Mouse (Mus musculus) CH12.LX (cell line): Measurements from ENCODE around the gene Sash3. TPM values are rescaled to one million over a fixed set of nuclear protein-coding genes. Genes with fewer than 3 reads are reported as not detected.

ENCODE experiments used
- DNase-seq: peaks from one replicate; pipeline ENCODE4 v3.0.0-alpha.2; 2013; ENCODE audit errors: extremely low read depth
- H3K27ac ChIP-seq: 2 replicates; pipeline ENCODE4 v1.5.1; 2012; ENCODE audit warnings: low read depth, mild to moderate bottlenecking, control low read depth, moderate library complexity; ENCODE audit not compliant: insufficient read depth
- H3K27me3 ChIP-seq: replicated peaks from 2 replicates; pipeline ENCODE3; 2012; ENCODE audit warnings: inconsistent platforms
- H3K36me3 ChIP-seq, 2 experiments: replicated peaks in 1 of 2; 2 replicates each; pipeline versions ENCODE3 to v1.6.1; 2012; ENCODE audit warnings: inconsistent platforms in 1 of 2, low read length in 1 of 2, mild to moderate bottlenecking in 1 of 2, mixed read lengths in 1 of 2, moderate library complexity in 1 of 2; ENCODE audit not compliant: control insufficient read depth in 1 of 2, insufficient read depth in 1 of 2
- H3K4me1 ChIP-seq, 2 experiments: 2 replicates each; pipeline ENCODE4 v1.6.1; 2012; ENCODE audit warnings: inconsistent platforms in 1 of 2, moderate library complexity in 1 of 2; ENCODE audit not compliant: insufficient read depth in 2 of 2, control insufficient read depth in 1 of 2
- H3K4me2 ChIP-seq: 2 replicates; pipeline ENCODE4 v1.6.1; 2012; ENCODE audit warnings: low read depth, mild to moderate bottlenecking, control low read depth; ENCODE audit not compliant: poor library complexity, insufficient read depth, severe bottlenecking
- H3K4me3 ChIP-seq, 3 experiments: fragments of 150-350 bp in 1 of 3; sonication (generic) in 1 of 3; replicated peaks in 1 of 3; 2 replicates each; pipeline versions ENCODE3 to v1.5.1; 2011 to 2012; ENCODE audit warnings: low read depth in 2 of 3, low read length in 2 of 3, mild to moderate bottlenecking in 2 of 3, moderate library complexity in 2 of 3, control low read depth in 1 of 3, improper control_type of control experiment in 1 of 3, inconsistent platforms in 1 of 3, mixed read lengths in 1 of 3; ENCODE audit not compliant: poor library complexity in 1 of 3
- H3K79me2 ChIP-seq: replicated peaks from 2 replicates; pipeline ENCODE4 v1.6.1; 2012; ENCODE audit warnings: mild to moderate bottlenecking, moderate library complexity; ENCODE audit not compliant: control insufficient read depth, poor library complexity, insufficient read depth, severe bottlenecking; ENCODE audit errors: extremely low read depth
- H3K9ac ChIP-seq: 2 replicates; pipeline ENCODE4 v1.6.1; 2012; ENCODE audit warnings: low read depth, mild to moderate bottlenecking, control low read depth, moderate library complexity; ENCODE audit not compliant: insufficient read depth
- H3K9me3 ChIP-seq: replicated peaks from 2 replicates; pipeline ENCODE3; 2012; ENCODE audit warnings: low read length, inconsistent platforms, mixed read lengths
- BHLHE40 ChIP-seq: IDR thresholded peaks from 2 replicates; pipeline ENCODE4 v1.6.1; 2011; ENCODE audit warnings: mild to moderate bottlenecking, low read depth, low read length, improper control_type of control experiment
- CHD1 ChIP-seq: IDR thresholded peaks from 2 replicates; pipeline ENCODE4 v1.6.1; 2012; ENCODE audit warnings: low read depth, low read length, improper control_type of control experiment, inconsistent platforms
- CHD2 ChIP-seq: IDR thresholded peaks from 2 replicates; pipeline ENCODE4 v1.6.1; 2011; ENCODE audit warnings: low read length, improper control_type of control experiment
- CTCF ChIP-seq, 2 experiments: IDR thresholded peaks in 1 of 2; conservative IDR thresholded peaks in 1 of 2; 2 replicates each; pipeline ENCODE4 v1.5.1; 2011 to 2012; ENCODE audit warnings: low read depth in 2 of 2, low read length in 2 of 2, improper control_type of control experiment in 1 of 2, inconsistent platforms in 1 of 2, mild to moderate bottlenecking in 1 of 2, moderate library complexity in 1 of 2
- E2F4 ChIP-seq: IDR thresholded peaks from 2 replicates; pipeline ENCODE4 v1.6.1; 2011; ENCODE audit warnings: low read depth, low read length, improper control_type of control experiment; ENCODE audit not compliant: insufficient replicate concordance
- ELF1 ChIP-seq: IDR thresholded peaks from 2 replicates; pipeline ENCODE4 v1.6.1; 2014; ENCODE audit warnings: low read depth, mild to moderate bottlenecking, inconsistent platforms, low read length, improper control_type of control experiment
- EP300 ChIP-seq: IDR thresholded peaks from 2 replicates; pipeline ENCODE4 v1.6.1; 2011; ENCODE audit warnings: low read length, improper control_type of control experiment
- ETS1 ChIP-seq: conservative IDR thresholded peaks from 2 replicates; pipeline ENCODE4 v1.6.1; 2012; ENCODE audit warnings: low read depth, mild to moderate bottlenecking, inconsistent platforms, low read length, improper control_type of control experiment, moderate library complexity
- GABPA ChIP-seq: IDR thresholded peaks from 2 replicates; pipeline ENCODE4 v1.6.1; 2012; ENCODE audit warnings: low read depth, low read length, improper control_type of control experiment, inconsistent platforms; ENCODE audit not compliant: insufficient replicate concordance
- HCFC1 ChIP-seq: IDR thresholded peaks from 2 replicates; pipeline ENCODE4 v1.6.1; 2012; ENCODE audit warnings: low read depth, mild to moderate bottlenecking, inconsistent platforms, low read length, improper control_type of control experiment
- IRF4 ChIP-seq: IDR thresholded peaks from 2 replicates; pipeline ENCODE4 v1.6.1; 2014; ENCODE audit warnings: low read depth, mild to moderate bottlenecking, inconsistent platforms, low read length, improper control_type of control experiment
- JUN ChIP-seq: IDR thresholded peaks from 2 replicates; pipeline ENCODE4 v1.6.1; 2011; ENCODE audit warnings: low read depth, mild to moderate bottlenecking, low read length, improper control_type of control experiment, moderate library complexity; ENCODE audit not compliant: insufficient read depth
- JUND ChIP-seq: conservative IDR thresholded peaks from 2 replicates; pipeline ENCODE4 v1.6.1; 2011; ENCODE audit warnings: low read depth, low read length, improper control_type of control experiment
- KAT2A ChIP-seq: IDR thresholded peaks from 2 replicates; pipeline ENCODE4 v1.6.1; 2012; ENCODE audit warnings: low read length, improper control_type of control experiment, inconsistent platforms; ENCODE audit not compliant: insufficient replicate concordance
- MAFK ChIP-seq: IDR thresholded peaks from 2 replicates; pipeline ENCODE4 v1.6.1; 2011; ENCODE audit warnings: low read length, improper control_type of control experiment; ENCODE audit not compliant: insufficient replicate concordance
- MAX ChIP-seq: IDR thresholded peaks from 2 replicates; pipeline ENCODE4 v1.6.1; 2011; ENCODE audit warnings: low read length, improper control_type of control experiment
- MAZ ChIP-seq: IDR thresholded peaks from 2 replicates; pipeline ENCODE4 v1.6.1; 2012; ENCODE audit warnings: low read depth, mild to moderate bottlenecking, inconsistent platforms, low read length, improper control_type of control experiment, moderate library complexity
- MEF2A ChIP-seq: IDR thresholded peaks from 2 replicates; pipeline ENCODE4 v1.6.1; 2014; ENCODE audit warnings: low read depth, mild to moderate bottlenecking, inconsistent platforms, low read length, improper control_type of control experiment, borderline replicate concordance
- MXI1 ChIP-seq: IDR thresholded peaks from 2 replicates; pipeline ENCODE4 v1.6.1; 2011; ENCODE audit warnings: mild to moderate bottlenecking, low read depth, low read length, improper control_type of control experiment
- MYC ChIP-seq: IDR thresholded peaks from 2 replicates; pipeline ENCODE4 v1.6.1; 2011; ENCODE audit warnings: low read depth, mild to moderate bottlenecking, improper control_type of control experiment, low read length
- NELFE ChIP-seq: IDR thresholded peaks from 2 replicates; pipeline ENCODE4 v1.6.1; 2011; ENCODE audit warnings: low read depth, low read length, improper control_type of control experiment
- NRF1 ChIP-seq: IDR thresholded peaks from 2 replicates; pipeline ENCODE4 v1.6.1; 2014; ENCODE audit warnings: low read depth, mild to moderate bottlenecking, inconsistent platforms, low read length, improper control_type of control experiment, moderate library complexity
- PAX5 ChIP-seq: IDR thresholded peaks from 2 replicates; pipeline ENCODE4 v1.6.1; 2012; ENCODE audit warnings: low read length, inconsistent platforms, mixed read lengths
- POLR2A ChIP-seq: IDR thresholded peaks from 2 replicates; pipeline ENCODE4 v1.6.1; 2011; ENCODE audit warnings: low read depth, mild to moderate bottlenecking, improper control_type of control experiment, low read length
- POLR2AphosphoS2 ChIP-seq: IDR thresholded peaks from 2 replicates; pipeline ENCODE4 v1.6.1; 2011; ENCODE audit warnings: low read depth, low read length, improper control_type of control experiment
- RAD21 ChIP-seq: IDR thresholded peaks from 2 replicates; pipeline ENCODE4 v1.6.1; 2011; ENCODE audit warnings: low read depth, mild to moderate bottlenecking, low read length, improper control_type of control experiment, moderate library complexity
- RCOR1 ChIP-seq: conservative IDR thresholded peaks from 2 replicates; pipeline ENCODE4 v1.6.1; 2012; ENCODE audit warnings: low read depth, mild to moderate bottlenecking, inconsistent platforms, low read length, improper control_type of control experiment
- SIN3A ChIP-seq: IDR thresholded peaks from 2 replicates; pipeline ENCODE4 v1.6.1; 2012; ENCODE audit warnings: low read length, improper control_type of control experiment, inconsistent platforms
- SMC3 ChIP-seq: IDR thresholded peaks from 2 replicates; pipeline ENCODE4 v1.6.1; 2011; ENCODE audit warnings: low read depth, low read length, improper control_type of control experiment
- TBP ChIP-seq: conservative IDR thresholded peaks from 2 replicates; pipeline ENCODE4 v1.6.1; 2011; ENCODE audit warnings: low read depth, low read length, improper control_type of control experiment
- TCF12 ChIP-seq: IDR thresholded peaks from 2 replicates; pipeline ENCODE4 v1.6.1; 2014; ENCODE audit warnings: low read depth, mild to moderate bottlenecking, inconsistent platforms, low read length, improper control_type of control experiment
- UBTF ChIP-seq: IDR thresholded peaks from 2 replicates; pipeline ENCODE4 v1.6.1; 2012; ENCODE audit warnings: low read depth, mild to moderate bottlenecking, inconsistent platforms, low read length, improper control_type of control experiment, moderate library complexity
- USF1 ChIP-seq: IDR thresholded peaks from 2 replicates; pipeline ENCODE4 v1.6.1; 2014; ENCODE audit warnings: low read depth, mild to moderate bottlenecking, inconsistent platforms, low read length, improper control_type of control experiment
- USF2 ChIP-seq: conservative IDR thresholded peaks from 2 replicates; pipeline ENCODE4 v1.6.1; 2011; ENCODE audit warnings: low read depth, low read length, improper control_type of control experiment
- ZC3H11A ChIP-seq: IDR thresholded peaks from 2 replicates; pipeline ENCODE4 v1.6.1; 2012; ENCODE audit warnings: low read depth, mild to moderate bottlenecking, inconsistent platforms, low read length, improper control_type of control experiment
- ZKSCAN1 ChIP-seq: IDR thresholded peaks from 2 replicates; pipeline ENCODE4 v1.6.1; 2012; ENCODE audit warnings: low read depth, inconsistent platforms, low read length, improper control_type of control experiment, borderline replicate concordance
- ZMIZ1 ChIP-seq: IDR thresholded peaks from 2 replicates; pipeline ENCODE4 v1.6.1; 2012; ENCODE audit warnings: low read depth, mild to moderate bottlenecking, inconsistent platforms, low read length, improper control_type of control experiment
- ZNF384 ChIP-seq: IDR thresholded peaks from 2 replicates; pipeline ENCODE4 v1.6.1; 2012; ENCODE audit warnings: low read depth, low read length, improper control_type of control experiment, inconsistent platforms
- dilution Hi-C: fragments of 300-500 bp; cut with MboI; formaldehyde crosslinking; loops from 2 replicates; pipeline ENCODE4 v1.14.3; 2020; ENCODE audit warnings: low sequenced_read_pairs; ENCODE audit not compliant: extremely low pct_unique_long_range_greater_than_20kb, extremely low pct_ligation_motif_present
- in situ Hi-C: fragments of 300-500 bp; cut with MboI; formaldehyde crosslinking; loops from 3 replicates; pipeline ENCODE4 v1.14.3; 2019; ENCODE audit warnings: low sequenced_read_pairs, low pct_ligation_motif_present, low pct_unique_long_range_greater_than_20kb, mixed read lengths
- polyA plus RNA-seq: library from polyadenylated mRNA; unstranded; fragments of >175 nt; gene quantifications from 2 replicates; pipeline ENCODE4 v1.2.1, GENCODE M21; 2012; ENCODE audit warnings: low read depth; ENCODE audit not compliant: insufficient read length
- total RNA-seq, 2 experiments: library from RNA; depleted of rRNA; stranded (reverse); fragments of 300-350 nt in 1 of 2; fragments of >200 nt in 1 of 2; gene quantifications; 2 replicates each; pipeline ENCODE4 v1.2.3; 2012 to 2014

Sash3 gene
- total and polyA plus RNA-seq, 3 experiments = 87.6 to 148 (median 96.3) TPM

DNA sequence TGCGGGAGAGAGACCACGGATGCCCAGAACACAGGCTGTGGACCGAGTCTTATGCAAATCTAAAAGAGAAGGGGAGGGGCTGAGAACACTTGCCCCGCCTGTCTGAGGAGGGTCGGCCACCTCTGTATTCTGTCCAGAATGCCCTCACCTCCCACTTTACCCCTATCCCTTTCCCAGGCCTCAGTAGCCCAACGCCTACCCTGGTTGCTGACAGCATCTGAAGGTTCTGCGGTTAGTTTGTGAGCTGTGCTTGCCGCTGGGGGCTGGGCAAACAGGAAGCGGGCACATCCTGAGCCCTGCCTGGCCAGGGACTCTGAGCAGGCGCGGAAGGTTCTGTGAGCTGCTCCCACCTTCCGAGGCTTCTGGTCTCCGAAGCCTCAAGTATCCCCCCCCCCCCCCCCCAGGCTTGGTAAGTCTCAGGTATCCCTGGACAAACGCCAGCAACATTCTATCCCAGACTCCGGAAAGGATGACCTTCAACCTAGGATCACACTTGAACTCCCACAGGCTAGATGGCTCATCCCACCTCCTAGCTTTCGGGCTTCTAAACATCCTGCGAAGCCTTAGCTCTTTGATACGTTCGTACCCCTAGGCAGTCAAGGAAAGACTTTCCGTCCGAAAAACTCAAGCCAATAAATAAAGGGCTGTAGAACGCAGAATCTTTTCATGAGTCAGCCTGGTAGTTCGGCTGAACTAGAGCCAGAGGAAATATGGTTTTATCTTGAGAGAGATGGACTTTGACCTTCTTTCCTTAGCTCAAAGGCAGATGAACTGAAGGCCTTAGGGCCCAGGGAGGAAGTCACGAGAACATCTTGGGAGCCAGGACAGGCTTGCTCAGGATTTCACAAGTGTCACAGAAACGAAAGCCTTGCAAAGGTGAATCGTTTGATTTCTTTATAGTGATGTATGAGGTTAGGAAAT, 2.6 kb upstream of the Sash3 start:
- Histone ChIP-seq H3K9me3 (no peaks in the 10 kb centered on the region), H3K9ac (peak overlapping the region; percentile 78), H3K79me2 (peaks cover 14% of the 10 kb centered on the region), H3K4me3 (peak overlapping the region; percentile 20 to 45 (median 35)), H3K4me2 (peak overlapping the region; percentile 39; the same call in 1 of the 2 replicates), H3K36me3 (peaks cover under 1 to 2% of the 10 kb centered on the region in 2 experiments), H3K4me1 (peaks cover 18 to 42% of the 10 kb centered on the region in 2 experiments), H3K27me3 (no peaks in the 10 kb centered on the region), H3K27ac (peak overlapping the region; percentile 99)
- dilution Hi-C loops = no loop called here
- TF ChIP-seq ETS1 (peak; percentile 59), CHD2 (peak; percentile 81), E2F4 (no peak), POLR2AphosphoS2 (no peak), IRF4 (peak; percentile 69; the same call in 1 of the 2 replicates), POLR2A (peak; percentile 48), GABPA (no peak), EP300 (peak; percentile 35; the same call in 1 of the 2 replicates), MAFK (no peak), ZMIZ1 (0 out of 2 replicates have a peak, but pooled peaks have one; percentile 27), TCF12 (peak; percentile 67; the same call in 1 of the 2 replicates), ZKSCAN1 (no peak), MEF2A (0 out of 2 replicates have a peak, but pooled peaks have one; percentile 50), ZNF384 (no peak), ZC3H11A (no peak), RCOR1 (no peak), CHD1 (no peak), MAX (no peak), UBTF (no peak), TBP (no peak), JUND (no peak), SIN3A (no peak), MYC (no peak), CTCF (conservative IDR thresholded peaks at IDR 0.05 in 1 of 2, IDR thresholded peaks at IDR 0.05 in 1 of 2; ENCODE audit: low read depth in 2 of 2, low read length in 2 of 2) (no peak), RAD21 (no peak; the same call in 1 of the 2 replicates), HCFC1 (0 out of 2 replicates have a peak, but pooled peaks have one; percentile 15), USF1 (no peak), NRF1 (peak; percentile 72), KAT2A (no peak), PAX5 (no peak), MAZ (no peak), SMC3 (no peak), ELF1 (peak; percentile 79), USF2 (no peak), MXI1 (no peak), BHLHE40 (peak; percentile 69), JUN (no peak), NELFE (0 out of 2 replicates have a peak, but pooled peaks have one; percentile 23)
- peak; percentile 64 for DNase-seq
- in situ Hi-C loops = no loop called here
